Mouse (Mus musculus): ENCODE data around the gene Mnat1. TPM values are rescaled to one million over a fixed set of nuclear protein-coding genes. Genes with fewer than 3 reads are reported as not detected.
"Not testable (repeated sequence)": the region's sequence is repeated elsewhere in the genome, so short reads cannot be mapped to it uniquely, and the experiment has no call there.

Gene Mnat1
- total RNA-seq, 2 experiments from 2014 or later, result 15.6 to 16.5 TPM

- intact Hi-C loops (cut with DNase I), result no loop called here
- no peak for DNase-seq
Observed at GRCm38 (mm10) chr12:73140732-73141131, 17.2 kb downstream of the Mnat1 start.

DNA sequence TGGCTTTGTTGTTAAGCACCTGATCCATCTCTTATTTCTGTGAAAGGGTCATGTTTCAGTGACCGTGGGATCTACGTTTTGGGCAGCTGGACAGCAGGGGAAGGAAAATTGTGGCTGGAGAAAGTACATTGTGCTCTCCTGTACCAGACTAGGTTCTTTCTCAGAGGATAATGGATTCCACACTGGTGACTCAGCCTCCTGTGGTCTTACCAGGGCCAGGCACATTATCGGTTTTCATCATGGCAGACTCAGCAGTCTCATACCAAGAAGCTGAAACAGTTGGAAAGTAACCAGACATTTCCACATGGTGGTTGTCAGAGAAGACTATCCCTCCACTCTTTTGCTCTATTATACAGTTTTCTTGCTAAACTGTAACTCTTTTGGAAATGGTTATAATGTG, 23.7 kb downstream of the Mnat1 start:
- DNase-seq, result no peak
- intact Hi-C loops (cut with DNase I), result no loop called here

- intact Hi-C loops (cut with DNase I); DNase-seq: not testable (repeated sequence)
Observed at GRCm38 (mm10) chr12:73151038-73151437, 27.5 kb downstream of the Mnat1 start.

GRCm38 (mm10) chr12:73154150-73154549, 30.6 kb downstream of the Mnat1 start:
- DNase-seq, result no peak
- intact Hi-C loops (cut with DNase I), result no loop called here

- DNase-seq, result no peak
- intact Hi-C loops (cut with DNase I), result no loop called here
Observed at GRCm38 (mm10) chr12:73160341-73160740, 36.8 kb downstream of the Mnat1 start.

DNA sequence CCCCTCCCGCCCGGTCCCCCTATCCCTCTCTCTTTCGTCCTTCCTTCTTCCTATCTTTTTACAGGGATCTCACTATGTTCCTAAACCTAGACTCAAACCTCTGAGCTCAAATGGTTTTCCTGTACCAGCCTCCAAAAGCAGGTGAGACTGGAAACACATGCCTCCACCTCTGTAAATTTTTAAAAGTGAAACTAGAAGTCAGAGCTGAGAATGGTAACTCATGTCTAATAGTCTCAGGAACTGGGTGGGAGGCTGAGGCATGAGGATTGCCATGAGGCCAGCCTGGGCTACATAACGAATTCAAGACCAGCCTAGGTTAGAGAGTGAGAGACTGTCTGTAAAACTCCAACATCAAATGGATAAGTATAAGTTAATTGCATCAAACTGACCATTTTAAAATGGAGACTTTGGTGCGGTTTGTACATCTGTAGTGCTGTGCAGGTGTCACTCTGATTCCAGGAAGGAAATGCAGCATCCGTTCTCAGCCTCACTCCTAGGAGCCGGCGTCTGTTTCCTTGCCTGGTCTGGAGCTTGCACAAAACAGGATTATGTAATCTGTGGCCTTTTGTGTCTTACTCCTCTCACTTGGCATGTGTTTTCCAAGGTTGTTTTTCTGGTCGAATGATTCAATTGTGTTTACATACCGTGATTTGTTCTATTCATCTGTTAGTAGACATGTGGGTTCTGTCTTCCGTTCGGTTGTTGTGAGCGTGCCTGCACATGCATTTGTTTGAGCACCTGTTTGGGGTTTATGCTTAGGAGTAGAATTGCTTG, 39.1 kb downstream of the Mnat1 start:
- DNase-seq, result no peak
- intact Hi-C loops (cut with DNase I), result no loop called here

DNA sequence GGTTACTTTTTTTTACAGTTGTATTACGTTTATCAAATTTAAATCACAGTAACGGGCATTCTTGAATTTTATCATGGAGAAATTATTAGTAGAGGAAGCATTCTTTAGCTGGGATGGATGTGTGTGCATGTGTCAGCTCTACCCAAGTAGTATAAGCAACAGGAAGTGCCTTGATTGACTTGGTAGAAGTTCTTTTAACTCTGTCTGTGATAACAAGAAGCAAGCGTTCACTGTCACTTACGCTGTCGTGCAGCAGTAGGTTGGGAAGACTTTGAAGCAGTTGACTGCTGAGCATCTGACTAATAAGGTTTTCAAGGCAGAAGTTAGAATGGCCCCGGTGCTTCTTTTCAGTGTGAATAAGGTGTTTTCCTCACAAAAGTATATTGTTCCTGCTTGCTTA, 47.3 kb downstream of the Mnat1 start:
- intact Hi-C loops (cut with DNase I), result no loop called here
- DNase-seq, result no peak

GRCm38 (mm10) chr12:73183896-73184295, 60.4 kb downstream of the Mnat1 start:
- intact Hi-C loops (cut with DNase I), result no loop called here
- DNase-seq, result no peak

- DNase-seq, result no peak
- intact Hi-C loops (cut with DNase I), result no loop called here
Observed at GRCm38 (mm10) chr12:73197363-73197762, 73.8 kb downstream of the Mnat1 start.

GRCm38 (mm10) chr12:73198451-73198850, 74.9 kb downstream of the Mnat1 start:
- intact Hi-C loops (cut with DNase I), result no loop called here

DNA sequence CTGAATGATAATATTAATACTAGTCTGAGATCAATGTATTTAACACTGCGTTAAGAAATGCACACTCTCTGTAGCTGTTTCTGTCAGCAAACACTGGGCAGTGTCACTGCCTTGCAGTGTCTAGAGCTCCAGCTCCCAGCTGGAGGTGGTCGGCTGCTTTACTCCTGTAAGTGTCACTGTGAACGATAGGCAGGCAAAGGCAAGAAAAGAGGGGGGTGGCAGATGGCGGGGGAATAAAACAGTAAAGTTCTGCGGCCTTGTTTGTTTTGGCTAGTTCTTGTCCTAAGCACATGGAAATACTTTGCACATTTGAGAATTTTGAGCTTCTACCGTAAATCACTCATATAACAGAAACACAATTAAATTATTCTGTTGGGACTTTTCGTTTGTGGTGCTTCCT, 75.9 kb downstream of the Mnat1 start:
- intact Hi-C loops (cut with DNase I), result no loop called here
- peak; percentile 3 for DNase-seq

More at GRCm38 (mm10) chr12:73198451-73198850, 74.9 kb downstream of the Mnat1 start:
- no peak for DNase-seq

GRCm38 (mm10) chr12:73201587-73201986, 78.1 kb downstream of the Mnat1 start:
- DNase-seq, result no peak
- intact Hi-C loops (cut with DNase I), result no loop called here

- no peak for DNase-seq
- intact Hi-C loops (cut with DNase I), result no loop called here
Observed at GRCm38 (mm10) chr12:73205710-73206649, 82.5 kb downstream of the Mnat1 start.

DNA sequence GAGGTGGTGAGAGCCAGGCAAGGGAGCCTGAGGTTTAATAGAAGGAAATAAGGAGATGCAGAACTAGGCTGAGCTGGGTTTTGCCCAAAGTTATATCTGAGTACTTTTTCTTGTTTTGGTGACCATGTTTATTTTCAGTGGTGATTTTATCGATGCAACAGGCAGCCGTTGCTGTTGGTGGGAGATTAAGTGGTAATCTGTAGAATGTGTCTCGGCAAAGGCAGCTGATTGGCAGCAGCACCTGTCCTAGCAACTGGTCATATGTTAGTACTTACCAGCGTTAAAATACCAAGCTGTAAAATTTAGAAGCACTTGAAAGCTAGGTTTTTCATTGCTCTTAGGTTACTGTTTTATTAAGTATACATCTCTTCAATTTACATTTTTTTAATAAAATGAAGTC, 83.5 kb downstream of the Mnat1 start:
- intact Hi-C loops (cut with DNase I), result no loop called here
- DNase-seq, result no peak

- intact Hi-C loops (cut with DNase I), result no loop called here
- DNase-seq, result no peak
Observed at GRCm38 (mm10) chr12:73207461-73207860, 83.9 kb downstream of the Mnat1 start.

DNA sequence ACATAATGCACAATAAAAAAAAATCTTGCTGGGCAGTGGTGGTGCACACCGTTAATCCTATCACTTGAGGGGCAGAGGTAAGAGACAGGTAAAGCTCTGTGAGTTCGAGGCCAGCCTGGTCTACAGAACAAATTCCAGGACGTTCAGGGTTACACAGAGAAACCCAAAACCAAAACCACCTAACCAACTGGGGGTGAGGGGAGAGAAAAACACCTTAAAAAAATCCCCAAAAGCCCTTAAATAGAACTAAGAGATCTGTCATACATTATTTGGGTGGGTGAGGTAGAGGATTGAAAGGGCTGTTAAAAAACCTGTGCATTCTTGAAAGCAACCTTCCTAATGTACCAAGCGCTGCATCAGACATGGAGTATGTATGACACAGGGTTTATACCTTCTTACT, 85.0 kb downstream of the Mnat1 start:
- intact Hi-C loops (cut with DNase I), result no loop called here
- DNase-seq, result no peak

DNA sequence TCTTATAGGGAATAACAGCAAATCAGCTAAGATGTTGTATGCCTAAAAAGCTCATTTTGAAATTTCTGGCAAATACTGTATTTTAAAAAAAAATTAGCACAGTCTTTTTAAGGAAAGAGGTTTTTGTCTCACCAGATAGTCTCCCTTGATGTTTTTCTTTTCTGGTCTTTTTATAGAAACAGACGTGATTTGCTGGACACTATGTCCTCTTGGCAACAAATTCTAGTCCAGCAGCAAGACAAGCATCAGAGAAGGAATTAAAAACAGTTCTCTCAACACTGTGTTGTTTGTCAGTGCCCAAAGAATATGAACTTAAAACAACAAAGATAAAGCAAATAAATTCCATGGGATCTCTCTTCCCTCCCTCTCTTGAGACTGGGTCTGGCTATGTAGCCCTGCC, 85.6 kb downstream of the Mnat1 start:
- intact Hi-C loops (cut with DNase I), result no loop called here
- no peak for DNase-seq

GRCm38 (mm10) chr12:73210454-73210853, 86.9 kb downstream of the Mnat1 start:
- intact Hi-C loops (cut with DNase I), result no loop called here

DNA sequence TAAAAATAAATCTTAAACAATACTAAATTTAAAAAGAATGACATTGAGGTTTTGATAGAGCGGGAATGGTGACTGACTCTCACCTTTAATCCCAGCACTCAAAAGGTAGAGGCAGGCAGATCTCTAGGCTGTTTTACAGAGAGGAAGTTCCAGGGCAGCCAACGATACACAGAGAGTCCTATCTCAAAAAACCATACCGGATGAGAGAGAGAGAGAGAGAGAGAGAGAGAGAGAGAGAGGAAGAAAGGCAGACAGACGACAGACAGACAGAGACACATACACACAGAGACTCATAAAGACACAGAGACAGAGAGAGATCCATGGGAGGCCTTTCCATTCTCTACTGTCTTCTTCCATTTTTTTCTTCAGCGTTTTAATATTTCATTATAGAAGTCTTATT, 92.3 kb downstream of the Mnat1 start:
- intact Hi-C loops (cut with DNase I), result no loop called here
- DNase-seq, result no peak

More at GRCm38 (mm10) chr12:73210454-73210853, 86.9 kb downstream of the Mnat1 start:
- DNase-seq, result no peak

DNA sequence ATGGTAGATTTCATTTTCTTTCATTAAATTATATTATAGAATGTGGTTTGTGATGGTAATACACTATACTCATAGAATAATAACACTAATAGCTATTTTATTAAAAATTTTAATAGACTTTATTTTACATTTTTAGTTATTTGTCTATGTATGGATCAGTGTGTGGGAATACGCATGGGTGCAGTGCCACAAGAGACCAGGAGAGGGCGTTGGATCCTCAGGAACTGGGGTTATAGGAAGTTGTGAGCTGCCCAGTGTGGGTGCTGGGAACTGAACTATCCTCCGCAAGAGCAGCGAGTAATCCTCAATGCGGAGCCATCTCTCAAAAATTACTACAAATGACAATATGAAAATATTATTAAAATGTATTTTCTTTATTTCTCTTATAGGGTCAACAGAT, 95.1 kb downstream of the Mnat1 start:
- DNase-seq, result no peak
- intact Hi-C loops (cut with DNase I), result no loop called here

- no peak for DNase-seq
- intact Hi-C loops (cut with DNase I), result no loop called here
Observed at GRCm38 (mm10) chr12:73221235-73221634, 97.7 kb downstream of the Mnat1 start.

GRCm38 (mm10) chr12:73223872-73224271, 100.4 kb downstream of the Mnat1 start:
- DNase-seq, result no peak
- intact Hi-C loops (cut with DNase I), result no loop called here
